Mouse (Mus musculus) ES-E14 (cell line): ENCODE data around the gene Gm49486. TPM values are rescaled to one million over a fixed set of nuclear protein-coding genes. Genes with fewer than 3 reads are reported as not detected.
"Not testable (repeated sequence)": the region's sequence is repeated elsewhere in the genome, so short reads cannot be mapped to it uniquely, and the experiment has no call there.

Experiments
- DNase-seq: peaks from one replicate; pipeline ENCODE4 v3.0.0-alpha.2; 2013; ENCODE audit warnings: low read depth, low spot score
- H3K27ac ChIP-seq: 2 replicates; pipeline ENCODE4 v1.5.1; 2012; ENCODE audit warnings: low read depth, mild to moderate bottlenecking, low read length, moderate library complexity, mixed read lengths; ENCODE audit not compliant: poor library complexity, insufficient read depth, severe bottlenecking
- H3K36me3 ChIP-seq: 2 replicates; pipeline ENCODE4 v1.6.1; 2012; ENCODE audit warnings: mild to moderate bottlenecking, low read length, moderate library complexity, mixed read lengths; ENCODE audit not compliant: control insufficient read depth, poor library complexity, insufficient read depth, severe bottlenecking
- H3K4me1 ChIP-seq, 2 experiments: fragments of 150-350 bp in 1 of 2; sonication (generic) in 1 of 2; 2 replicates each; pipeline ENCODE4 v1.6.1; 2012; ENCODE audit warnings: low read length in 2 of 2, mild to moderate bottlenecking in 1 of 2, mixed read lengths in 1 of 2; ENCODE audit not compliant: control insufficient read depth in 2 of 2, insufficient read depth in 2 of 2, poor library complexity in 1 of 2
- H3K4me3 ChIP-seq, 2 experiments: fragments of 150-350 bp in 1 of 2; sonication (generic) in 1 of 2; 2 replicates each; pipeline ENCODE4 v1.5.1; 2012; ENCODE audit warnings: low read length in 2 of 2, low read depth in 1 of 2, mild to moderate bottlenecking in 1 of 2, mixed read lengths in 1 of 2; ENCODE audit not compliant: insufficient read depth in 1 of 2, poor library complexity in 1 of 2, severe bottlenecking in 1 of 2
- H3K9ac ChIP-seq: 2 replicates; pipeline ENCODE4 v1.6.1; 2012; ENCODE audit warnings: low read depth, mild to moderate bottlenecking, low read length, mixed read lengths; ENCODE audit not compliant: poor library complexity, insufficient read depth, severe bottlenecking
- H3K9me3 ChIP-seq: fragments of 150-350 bp; sonication (generic); 2 replicates; pipeline ENCODE4 v1.6.1; 2012; ENCODE audit warnings: low read depth, mild to moderate bottlenecking, low read length; ENCODE audit not compliant: control insufficient read depth, insufficient read depth
- CHD2 ChIP-seq: IDR thresholded peaks from 2 replicates; pipeline ENCODE4 v1.6.1; 2014; ENCODE audit warnings: mild to moderate bottlenecking, low read depth, low read length, inconsistent platforms
- HCFC1 ChIP-seq: IDR thresholded peaks from 2 replicates; pipeline ENCODE4 v1.6.1; 2012; ENCODE audit warnings: low read length, inconsistent platforms, borderline replicate concordance; ENCODE audit not compliant: insufficient read depth
- MAFK ChIP-seq: IDR thresholded peaks from 2 replicates; pipeline ENCODE4 v1.6.1; 2014; ENCODE audit warnings: mild to moderate bottlenecking, low read depth, low read length, inconsistent platforms; ENCODE audit not compliant: insufficient read depth
- ZC3H11A ChIP-seq: IDR thresholded peaks from 2 replicates; pipeline ENCODE4 v1.6.1; 2012; ENCODE audit warnings: low read depth, mild to moderate bottlenecking, inconsistent platforms, low read length, borderline replicate concordance
- ZNF384 ChIP-seq: IDR thresholded peaks from 2 replicates; pipeline ENCODE4 v1.6.1; 2012; ENCODE audit warnings: low read depth, low read length, inconsistent platforms
- in situ Hi-C, 2 experiments: fragments of 600-800 bp; cut with MboI; formaldehyde crosslinking; loops; one replicate each; pipeline ENCODE4 v1.15.1; 2025; ENCODE audit warnings: low sequenced_read_pairs in 2 of 2, inconsistent platforms in 1 of 2; ENCODE audit not compliant: unreplicated experiment in 2 of 2
- total RNA-seq: library from RNA; depleted of rRNA; stranded (reverse); fragments of 300-350 nt; gene quantifications from 2 replicates; pipeline ENCODE4 v1.2.3, GENCODE M21; 2012

Gene Gm49486
- total RNA-seq, 1 experiment: 0.36 TPM

GRCm38 (mm10) chr15:79225780-79226179, 3.4 kb upstream of the Gm49486 start:
- H3K36me3 ChIP-seq, DNase-seq, H3K27ac ChIP-seq, H3K4me3 ChIP-seq, in situ Hi-C loops, H3K9ac ChIP-seq, H3K9me3 ChIP-seq: not testable (repeated sequence)
- peak; percentile 73; the same call in 1 of the 2 replicates for TF ChIP-seq ZNF384
- H3K4me1 ChIP-seq: peaks cover 1 to 21% of the 10 kb centered on the region in 2 experiments; a peak in 2 of 4 replicates

- Histone ChIP-seq H3K27ac (no peak overlapping the region), H3K4me1 (no peaks in the 10 kb centered on the region), H3K4me3 (no peak overlapping the region), H3K9ac (no peak overlapping the region), H3K36me3 (peaks cover 48% of the 10 kb centered on the region), H3K9me3 (no peaks in the 10 kb centered on the region)
- in situ Hi-C loops: loop anchor here in 1 of 2 experiments (10.0 kb wide), 1 partner anchor 230 kb away; no protein-coding TSS in a partner anchor
- DNase-seq: no peak
- TF ChIP-seq ZNF384 (no peak), ZC3H11A (no peak), MAFK (no peak), HCFC1 (no peak), CHD2 (no peak)
Observed at GRCm38 (mm10) chr15:79235268-79235667, 6.1 kb downstream of the Gm49486 start.

GRCm38 (mm10) chr15:79238036-79238435, 8.8 kb downstream of the Gm49486 start:
- peaks cover 0 to 1% of the 10 kb centered on the region in 2 experiments; a peak in 1 of 4 replicates for H3K4me1 ChIP-seq
- no peak for TF ChIP-seq MAFK
- TF ChIP-seq ZNF384: no peak
- in situ Hi-C loops: loop anchor here in 1 of 2 experiments (10.0 kb wide), 1 partner anchor 227 kb away; no protein-coding TSS in a partner anchor
- no peak overlapping the region for H3K4me3 ChIP-seq
- no peak overlapping the region for H3K9ac ChIP-seq
- peaks cover 46% of the 10 kb centered on the region for H3K36me3 ChIP-seq
- H3K27ac ChIP-seq: no peak overlapping the region
- H3K9me3 ChIP-seq: no peaks in the 10 kb centered on the region
- DNase-seq: no peak

GRCm38 (mm10) chr15:79242574-79243233, 13.5 kb downstream of the Gm49486 start:
- H3K4me3 ChIP-seq: no peak overlapping the region
- no peaks in the 10 kb centered on the region for H3K9me3 ChIP-seq
- in situ Hi-C loops: no loop called here
- DNase-seq: no peak
- peaks cover 2 to 3% of the 10 kb centered on the region in 2 experiments; a peak in 3 of 4 replicates for H3K4me1 ChIP-seq
- H3K27ac ChIP-seq: no peak overlapping the region
- TF ChIP-seq ZC3H11A (no peak), CHD2 (no peak), HCFC1 (no peak), MAFK (no peak), ZNF384 (no peak)
- H3K9ac ChIP-seq: no peak overlapping the region
- peaks cover 61% of the 10 kb centered on the region for H3K36me3 ChIP-seq
